Mouse (Mus musculus): ENCODE data around the gene Rpgr. TPM values are rescaled to one million over a fixed set of nuclear protein-coding genes. Genes with fewer than 3 reads are reported as not detected.

Rpgr gene
- 18.2 and 21.4 TPM in 2 replicates for polyA plus RNA-seq (2012; rRNA removed)

DNA sequence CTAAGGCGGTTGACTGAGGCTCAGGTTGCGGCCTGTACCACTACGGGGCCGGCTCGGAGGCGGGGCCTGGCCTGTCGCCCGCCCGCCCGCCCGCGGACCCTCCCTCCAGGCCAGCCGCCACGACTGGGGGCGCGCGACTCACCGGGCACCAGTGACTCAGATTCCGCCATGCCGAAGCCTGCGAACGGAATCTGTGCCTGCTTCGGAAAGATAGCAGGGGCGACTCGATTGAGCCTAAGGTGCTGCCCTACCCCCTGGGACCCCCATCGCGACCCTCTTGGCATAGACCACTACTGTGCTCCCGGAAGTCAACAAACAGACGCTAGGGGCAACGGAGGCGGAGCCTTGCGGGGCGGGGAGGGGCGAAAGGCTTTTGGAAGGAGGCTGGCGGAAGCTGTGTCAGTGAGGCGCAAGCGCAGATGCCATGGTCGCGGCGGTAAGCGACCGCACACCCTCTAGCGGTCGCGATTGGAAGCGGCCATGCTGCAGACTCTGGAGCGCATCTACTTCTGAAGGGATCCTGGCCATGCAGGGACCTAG lies at the start of gene Rpgr:
Gene Rpgr (minus strand): TSS at position 511 of the 540 bp plus-strand sequence.

DNA sequence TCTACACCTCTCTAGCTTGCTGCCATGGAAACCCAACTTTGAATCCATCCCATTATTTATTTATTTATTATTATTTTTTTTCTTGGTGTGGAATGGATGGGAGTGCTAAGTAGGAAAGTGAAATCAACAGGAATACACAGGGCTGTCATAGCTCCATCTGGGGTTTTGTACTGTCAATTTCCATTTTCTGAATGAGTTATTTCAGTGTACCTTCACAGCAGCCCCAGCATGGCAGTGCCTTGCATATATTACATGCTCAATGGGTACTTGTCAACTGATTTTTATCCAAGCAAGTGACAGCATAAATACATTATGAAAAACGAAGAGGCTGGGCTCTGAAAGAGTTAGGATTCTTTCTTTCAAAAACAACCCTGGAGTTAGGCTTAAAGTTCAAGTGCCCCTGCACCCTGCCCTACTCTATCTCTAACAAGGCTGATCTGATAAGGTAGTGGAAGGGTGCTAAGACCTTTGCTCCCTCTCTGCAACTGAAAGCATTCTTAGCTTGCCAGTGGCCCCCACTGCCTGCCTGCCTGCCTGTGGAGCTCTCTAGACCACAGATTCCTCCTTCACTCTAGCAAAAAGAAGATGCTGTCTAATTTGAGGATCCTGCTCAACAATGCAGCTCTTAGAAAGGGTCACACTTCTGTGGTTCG lies 35.3 kb upstream of the Rpgr start, which contains the start of gene Otc:
Gene Otc (plus strand): TSS at position 454 of the 653 bp plus-strand sequence.

GRCm38 (mm10) chrX:10117065-10117719 lies 99.5 kb downstream of the Rpgr start, which contains the start of gene Srpx:
Gene Srpx, minus strand, starts transcription at chrX:10117709.

Other genes starting within 250 kb of the Rpgr start
- 6.2 and 6.7 TPM in 2 replicates for gene Srpx, start 99.2 kb downstream of the Rpgr start, polyA plus RNA-seq (2012; rRNA removed)
- gene Otc, start 35.4 kb upstream of the Rpgr start, polyA plus RNA-seq (2012; rRNA removed) = 0.29 and 0.49 TPM in 2 replicates